Mouse (Mus musculus) forebrain, embryonic 11.5 days (tissue): ENCODE data around the gene Pde10a. TPM values are rescaled to one million over a fixed set of nuclear protein-coding genes. Genes with fewer than 3 reads are reported as not detected.

ENCODE experiments used
- ATAC-seq: fragments of 200-750 bp; cut with Nextera tagmentation; replicated peaks from 2 replicates; pipeline ENCODE4 v1.8.0; 2017; ENCODE audit warnings: moderate TSS enrichment; ENCODE audit not compliant: low FRiP score
- DNase-seq: peaks from one replicate; pipeline ENCODE4 v3.0.0-alpha.2; 2017; ENCODE audit warnings: low spot score
- H3K27ac ChIP-seq: fragments of 300-500 bp; sonication (generic); 2 replicates; pipeline ENCODE4 v1.5.1; 2014; ENCODE audit warnings: low read depth, low read length
- H3K27me3 ChIP-seq: fragments of 300-500 bp; sonication (generic); 2 replicates; pipeline ENCODE4 v1.6.1; 2014; ENCODE audit warnings: mild to moderate bottlenecking, low read length, mixed read lengths; ENCODE audit not compliant: control insufficient read depth, insufficient read depth
- H3K36me3 ChIP-seq: fragments of 300-500 bp; sonication (generic); 2 replicates; pipeline ENCODE4 v1.6.1; 2014; ENCODE audit warnings: mild to moderate bottlenecking, low read length, moderate library complexity, mixed read lengths; ENCODE audit not compliant: control insufficient read depth, insufficient read depth
- H3K4me1 ChIP-seq: fragments of 300-500 bp; sonication (generic); replicated peaks from 2 replicates; pipeline ENCODE4 v1.6.1; 2014; ENCODE audit warnings: low read length, mixed read lengths; ENCODE audit not compliant: control insufficient read depth, insufficient read depth
- H3K4me2 ChIP-seq: fragments of 300-500 bp; sonication (generic); 2 replicates; pipeline ENCODE4 v1.6.1; 2014; ENCODE audit warnings: low read depth, mild to moderate bottlenecking, low read length, moderate library complexity, mixed read lengths; ENCODE audit not compliant: severe bottlenecking
- H3K4me3 ChIP-seq: fragments of 300-500 bp; sonication (generic); 2 replicates; pipeline ENCODE4 v1.5.1; 2014; ENCODE audit warnings: low read depth, low read length
- H3K9ac ChIP-seq: fragments of 300-500 bp; sonication (generic); 2 replicates; pipeline ENCODE4 v1.6.1; 2014; ENCODE audit warnings: low read length
- H3K9me3 ChIP-seq: fragments of 300-500 bp; sonication (generic); 2 replicates; pipeline ENCODE4 v1.6.1; 2016; ENCODE audit warnings: low read length, mixed read lengths; ENCODE audit not compliant: control insufficient read depth
- WGBS: fragments of 180-500 bp; shearing (Covaris S2); extraction: QIAGEN DNeasy Blood & Tissue Kit; methylation state at CpG from one replicate; pipeline ENCODE4 v1.1.7; 2014; 5-methylcytosine and 5-hydroxymethylcytosine counted together
- polyA plus RNA-seq: library from polyadenylated mRNA; unstranded; fragments of >200 nt; fragmentation: Nextera tagmentation; extraction: Ambion mirVana; gene quantifications from 2 replicates; pipeline ENCODE4 v1.2.1, GENCODE M21; 2014

Gene Pde10a
- polyA plus RNA-seq = 7.8 and 9.0 TPM in 2 replicates

DNA sequence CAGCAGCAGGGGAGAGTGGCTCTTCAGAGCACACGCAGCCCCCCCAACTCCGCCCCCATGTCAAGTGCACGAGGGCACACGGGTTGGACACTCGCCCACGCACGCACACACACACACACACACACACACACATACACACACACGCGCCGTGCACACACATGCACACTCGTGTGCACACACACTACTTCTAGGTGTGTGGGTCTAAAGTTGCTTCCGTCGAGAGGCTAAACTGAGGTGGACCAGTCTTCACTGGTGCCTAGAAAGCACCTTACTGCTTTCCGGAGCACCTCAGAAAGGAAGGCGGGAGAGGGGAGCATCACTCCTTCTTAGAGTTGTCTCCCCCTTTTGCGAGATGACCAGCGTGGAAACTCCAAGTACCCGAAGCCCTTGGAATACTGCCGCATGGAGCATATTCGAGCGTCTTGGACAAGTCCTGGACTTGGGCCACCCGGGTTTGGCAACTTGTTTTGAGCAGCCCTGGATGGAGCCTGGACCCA, at the start of gene Pde10a:
TSS of gene Pde10a (plus strand) at position 148 of the 497 bp plus-strand sequence.
- Histone ChIP-seq H3K27ac (no peak within 1 kb of the TSS), H3K4me1 (peaks cover 10% of the 10 kb centered on the region; the same call in 1 of the 2 replicates), H3K36me3 (no peaks in the 10 kb centered on the region), H3K9me3 (no peaks in the 10 kb centered on the region), H3K9ac (peak within 1 kb of the TSS; percentile 64), H3K27me3 (peaks cover 23% of the 10 kb centered on the region), H3K4me3 (peak within 1 kb of the TSS; percentile 53), H3K4me2 (peak within 1 kb of the TSS; percentile 87)
- WGBS = under 1% methylated on average over 22 of the region's 22 CpGs
- ATAC-seq (peak; percentile 56), DNase-seq (peak; percentile 61)

DNA sequence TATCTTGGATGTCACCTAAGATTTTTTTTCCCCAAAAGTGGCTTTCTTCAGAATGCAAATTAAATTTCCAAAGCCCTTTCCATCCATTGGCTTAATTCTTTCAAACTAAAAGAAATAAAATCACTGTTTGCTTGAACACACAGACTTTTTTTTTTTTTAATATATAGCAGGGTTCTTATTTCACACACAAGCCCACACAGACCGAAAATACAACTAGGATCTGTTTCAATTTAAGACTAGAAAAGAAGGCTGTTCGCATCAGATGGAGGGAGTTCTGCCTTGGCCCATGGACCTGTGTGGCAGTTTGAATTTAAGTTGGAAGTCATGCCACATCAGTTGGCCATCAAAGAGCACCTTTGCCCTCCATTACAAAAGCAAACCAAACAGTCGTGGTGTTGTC, 46.6 kb upstream of the Pde10a start:
- H3K36me3 ChIP-seq = no peaks in the 10 kb centered on the region

DNA sequence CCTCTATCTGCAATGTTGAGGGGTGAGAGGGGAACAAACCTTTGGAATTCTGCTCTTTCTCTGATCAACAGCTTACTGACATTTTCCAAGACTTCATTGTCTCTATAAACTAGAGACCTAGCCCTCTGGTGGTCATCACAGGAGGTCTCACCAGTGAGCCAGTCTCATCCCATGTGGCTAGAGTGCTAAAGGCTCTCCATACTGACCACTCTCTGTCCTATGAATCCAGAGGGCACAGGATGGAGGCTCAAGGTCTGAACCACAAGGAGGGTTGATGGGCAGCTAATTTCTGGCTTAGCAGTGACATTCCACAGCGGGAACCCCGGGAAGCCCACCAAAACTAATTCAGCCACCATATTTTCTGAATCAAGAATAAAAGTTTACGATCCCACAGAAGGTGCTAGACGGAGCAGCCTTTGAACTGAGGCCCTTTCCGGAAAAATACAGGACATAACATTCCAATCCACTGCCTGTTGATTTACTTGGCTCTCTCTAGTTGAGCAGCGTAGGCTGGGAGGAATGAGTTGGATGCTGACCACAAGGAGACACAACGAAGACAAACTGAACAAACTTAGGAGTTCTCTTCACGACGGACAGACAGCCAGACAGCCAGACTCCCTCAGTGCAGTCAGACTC, 45.6 kb upstream of the Pde10a start:
- H3K36me3 ChIP-seq = no peaks in the 10 kb centered on the region
- DNase-seq (no peak), ATAC-seq (no peak)
- no peaks in the 10 kb centered on the region for H3K27me3 ChIP-seq
- no peaks in the 10 kb centered on the region for H3K9me3 ChIP-seq
- no peak overlapping the region for H3K4me2 ChIP-seq
- H3K4me3 ChIP-seq = no peak overlapping the region
- H3K27ac ChIP-seq = no peak overlapping the region
- H3K4me1 ChIP-seq = no peaks in the 10 kb centered on the region
- H3K9ac ChIP-seq = no peak overlapping the region
- 88% methylated on average over 9 of the region's 9 CpGs for WGBS

More for the DNA sequence above, 46.6 kb upstream of the Pde10a start:
- no peak overlapping the region for H3K27ac ChIP-seq
- H3K9me3 ChIP-seq = no peaks in the 10 kb centered on the region
- no peak overlapping the region for H3K9ac ChIP-seq
- H3K4me1 ChIP-seq = no peaks in the 10 kb centered on the region
- H3K27me3 ChIP-seq = no peaks in the 10 kb centered on the region
- H3K4me2 ChIP-seq = no peak overlapping the region
- DNase-seq = no peak
- no peak overlapping the region for H3K4me3 ChIP-seq
- ATAC-seq = no peak
- 79% methylated on average over 3 of the region's 3 CpGs for WGBS

DNA sequence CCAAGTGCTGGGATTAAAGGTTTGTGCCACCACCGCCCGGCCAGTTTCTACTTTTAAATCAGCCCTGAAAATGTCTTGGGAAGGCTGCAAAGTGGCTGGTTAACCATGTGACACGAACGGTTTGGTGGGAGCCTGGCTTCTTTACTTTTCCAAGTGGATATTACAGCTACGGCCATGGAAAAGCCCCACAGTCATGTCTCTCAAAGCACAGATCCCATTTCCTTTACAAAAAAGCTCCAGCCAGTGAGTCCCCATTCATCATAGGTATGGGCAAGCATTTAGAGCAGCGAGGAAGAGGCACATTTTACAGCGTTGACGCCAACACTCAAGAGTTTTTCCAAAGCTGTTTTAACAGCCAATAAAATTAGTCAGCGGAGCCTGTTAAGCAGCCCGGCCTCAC, 43.4 kb upstream of the Pde10a start:
- no peak overlapping the region for H3K4me2 ChIP-seq
- H3K27ac ChIP-seq = no peak overlapping the region
- WGBS = 87% methylated on average over 10 of the region's 10 CpGs
- DNase-seq (no peak), ATAC-seq (no peak)
- H3K9ac ChIP-seq = no peak overlapping the region
- H3K9me3 ChIP-seq = no peaks in the 10 kb centered on the region
- H3K27me3 ChIP-seq = no peaks in the 10 kb centered on the region
- H3K4me3 ChIP-seq = no peak overlapping the region
- no peaks in the 10 kb centered on the region for H3K36me3 ChIP-seq
- H3K4me1 ChIP-seq = no peaks in the 10 kb centered on the region

DNA sequence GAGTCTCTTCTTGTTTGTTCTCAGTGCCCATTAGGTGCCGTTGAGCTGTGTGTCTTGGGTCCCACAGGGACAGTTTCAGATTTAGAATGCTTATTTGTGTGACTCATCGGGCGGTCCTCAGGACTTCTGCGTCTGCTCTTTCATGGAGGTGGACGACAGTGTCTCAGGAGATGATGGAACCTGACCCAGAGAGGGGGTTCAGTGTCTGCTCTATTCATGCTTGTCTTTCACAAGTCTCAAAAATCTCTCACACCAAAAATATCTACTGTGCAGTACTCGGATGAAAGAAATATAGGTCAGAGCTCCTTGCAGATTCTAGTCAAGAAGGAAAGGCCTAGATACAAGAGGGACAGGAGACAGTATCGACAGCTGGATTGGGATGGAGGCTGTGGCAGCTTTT, 42.3 kb upstream of the Pde10a start:
- no peaks in the 10 kb centered on the region for H3K4me1 ChIP-seq
- ATAC-seq (no peak), DNase-seq (no peak)
- no peaks in the 10 kb centered on the region for H3K36me3 ChIP-seq
- H3K4me2 ChIP-seq = no peak overlapping the region
- H3K9ac ChIP-seq = no peak overlapping the region
- H3K9me3 ChIP-seq = no peaks in the 10 kb centered on the region
- H3K4me3 ChIP-seq = no peak overlapping the region
- no peaks in the 10 kb centered on the region for H3K27me3 ChIP-seq
- WGBS = 87% methylated on average over 7 of the region's 7 CpGs
- no peak overlapping the region for H3K27ac ChIP-seq

DNA sequence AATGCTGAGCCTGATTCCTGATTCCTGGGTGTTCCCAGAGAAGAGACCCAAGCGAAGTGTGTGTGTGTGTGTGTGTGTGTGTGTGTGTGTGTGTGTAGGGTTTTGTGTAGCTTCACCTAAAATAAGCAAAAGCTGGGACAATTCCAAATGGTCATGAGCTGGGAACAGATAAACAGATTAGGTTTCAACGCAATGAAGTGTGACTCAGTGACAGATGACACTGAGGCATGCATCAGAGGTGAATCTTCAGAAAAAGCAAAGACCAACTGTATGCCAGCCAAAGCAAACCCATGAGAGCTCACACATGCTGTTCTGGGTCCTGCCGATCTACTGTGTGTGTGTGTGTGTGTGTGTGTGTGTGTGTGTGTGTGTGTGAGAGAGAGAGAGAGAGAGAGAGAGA, 40.9 kb upstream of the Pde10a start:
- ATAC-seq = no peak
- no peaks in the 10 kb centered on the region for H3K9me3 ChIP-seq
- DNase-seq = no peak
- H3K36me3 ChIP-seq = no peaks in the 10 kb centered on the region
- H3K4me3 ChIP-seq = no peak overlapping the region
- H3K27ac ChIP-seq = no peak overlapping the region
- WGBS = 86% methylated on average over 3 of the region's 3 CpGs
- no peak overlapping the region for H3K9ac ChIP-seq
- H3K27me3 ChIP-seq = no peaks in the 10 kb centered on the region
- no peaks in the 10 kb centered on the region for H3K4me1 ChIP-seq
- H3K4me2 ChIP-seq = no peak overlapping the region

DNA sequence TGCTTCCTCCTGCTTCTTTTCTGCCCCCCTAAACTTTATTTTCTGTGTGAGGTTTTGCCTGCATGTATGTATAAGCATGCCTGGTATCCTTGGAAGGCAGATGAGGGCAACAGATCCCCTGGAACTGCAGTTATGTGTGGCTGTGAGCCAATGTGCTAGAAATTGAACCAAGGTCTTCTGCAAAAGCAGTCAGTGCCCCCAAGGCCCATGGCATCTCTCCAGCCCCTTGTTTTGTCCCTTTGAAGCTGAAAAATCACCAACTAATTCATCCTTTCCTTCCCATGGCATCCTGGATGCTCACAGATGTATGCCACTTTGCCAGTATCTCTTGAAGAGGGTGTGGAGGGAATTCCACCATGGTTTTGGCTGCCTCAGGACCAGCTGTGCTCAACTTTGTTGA, 40.0 kb upstream of the Pde10a start:
- Histone ChIP-seq H3K4me3 (no peak overlapping the region), H3K9me3 (no peaks in the 10 kb centered on the region), H3K4me2 (no peak overlapping the region), H3K4me1 (no peaks in the 10 kb centered on the region), H3K27me3 (no peaks in the 10 kb centered on the region), H3K36me3 (no peaks in the 10 kb centered on the region), H3K9ac (no peak overlapping the region), H3K27ac (no peak overlapping the region)
- ATAC-seq (no peak), DNase-seq (peak; percentile 7)

DNA sequence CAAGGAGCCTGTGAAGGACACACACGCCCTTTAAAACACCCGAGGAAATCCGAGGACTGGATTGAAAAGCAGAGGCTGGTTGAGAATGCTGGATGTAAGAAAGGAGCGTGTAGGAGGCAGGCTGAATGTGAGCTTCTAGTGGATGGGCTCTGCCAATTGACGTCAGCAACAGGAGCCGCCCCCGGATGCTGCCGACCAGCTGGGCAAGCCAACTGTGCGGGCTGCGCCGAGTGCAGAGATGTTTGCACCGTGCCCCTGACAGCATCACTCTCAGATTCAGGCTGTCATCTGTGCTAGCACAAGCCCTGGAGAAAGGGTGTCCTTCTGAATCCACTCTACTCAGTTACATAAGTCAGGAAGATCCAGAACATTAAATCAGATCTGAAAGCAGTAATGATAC, 37.3 kb upstream of the Pde10a start:
- Histone ChIP-seq H3K27me3 (no peaks in the 10 kb centered on the region), H3K4me2 (no peak overlapping the region), H3K4me1 (no peaks in the 10 kb centered on the region), H3K36me3 (no peaks in the 10 kb centered on the region), H3K4me3 (no peak overlapping the region), H3K27ac (no peak overlapping the region), H3K9me3 (no peaks in the 10 kb centered on the region), H3K9ac (no peak overlapping the region)
- ATAC-seq = no peak
- 81% methylated on average over 12 of the region's 12 CpGs for WGBS
- no peak for DNase-seq

DNA sequence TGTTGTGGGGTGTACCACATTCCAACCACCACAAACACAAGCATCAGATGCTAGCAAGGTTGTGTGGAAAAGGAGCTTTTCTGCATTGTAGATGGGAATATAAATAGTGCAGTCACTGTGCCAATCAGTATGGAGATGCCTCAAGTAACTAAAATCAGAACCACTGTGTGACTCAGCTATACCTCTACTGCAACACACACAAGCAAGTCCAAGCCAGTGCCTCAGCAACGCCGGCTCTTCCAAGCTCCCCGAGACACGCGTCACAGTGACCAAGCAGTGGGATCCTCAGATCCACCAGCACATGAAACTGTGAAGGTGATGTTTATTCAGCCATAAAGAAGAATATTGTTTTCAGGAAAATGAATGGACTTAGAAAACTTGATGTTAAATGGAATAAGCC, 34.2 kb upstream of the Pde10a start:
- no peak overlapping the region for H3K4me3 ChIP-seq
- ATAC-seq (no peak), DNase-seq (no peak)
- no peak overlapping the region for H3K4me2 ChIP-seq
- no peaks in the 10 kb centered on the region for H3K9me3 ChIP-seq
- no peaks in the 10 kb centered on the region for H3K36me3 ChIP-seq
- H3K27ac ChIP-seq = no peak overlapping the region
- 92% methylated on average over 5 of the region's 5 CpGs for WGBS
- no peaks in the 10 kb centered on the region for H3K4me1 ChIP-seq
- H3K27me3 ChIP-seq = no peaks in the 10 kb centered on the region
- no peak overlapping the region for H3K9ac ChIP-seq
